Mouse (Mus musculus): Measurements from ENCODE around the gene Slc40a1. TPM values are rescaled to one million over a fixed set of nuclear protein-coding genes. Genes with fewer than 3 reads are reported as not detected.

Gene Slc40a1
- polyA plus RNA-seq, 1 experiment = 10.9 TPM

- H3K4me3 ChIP-seq (ENCODE audit: insufficient read depth, low read length) = no peak overlapping the region
- H3K4me1 ChIP-seq (ENCODE audit: control insufficient read depth, insufficient read depth, low read length) = no peaks in the 10 kb centered on the region
- no peak overlapping the region for H3K27ac ChIP-seq (ENCODE audit: insufficient read depth, low read length)
- no peak for TF ChIP-seq POLR2A (IDR thresholded peaks at IDR 0.05; ENCODE audit: extremely low read depth, insufficient read depth, low read length)
- no peak for TF ChIP-seq CTCF (IDR thresholded peaks at IDR 0.05; ENCODE audit: extremely low read depth, insufficient read depth, low read length)
These were observed 34.3 kb downstream of the Slc40a1 start for GRCm38 (mm10) chr1:45891986-45892385.

- Histone ChIP-seq H3K4me1 (ENCODE audit: control insufficient read depth, insufficient read depth, low read length) (no peaks in the 10 kb centered on the region), H3K4me3 (ENCODE audit: insufficient read depth, low read length) (no peak within 1 kb of the TSS), H3K27ac (ENCODE audit: insufficient read depth, low read length) (no peak within 1 kb of the TSS)
- TF ChIP-seq POLR2A (IDR thresholded peaks at IDR 0.05; ENCODE audit: extremely low read depth, insufficient read depth, low read length) (no peak), CTCF (IDR thresholded peaks at IDR 0.05; ENCODE audit: extremely low read depth, insufficient read depth, low read length) (no peak)
These were observed 36.1 kb downstream of the Slc40a1 start, which contains the start of gene Gm5269 for GRCm38 (mm10) chr1:45890173-45890572. Gm5269 (minus strand) TSS chr1:45890273.

GRCm38 (mm10) chr1:45886800-45887199 is 39.5 kb downstream of the Slc40a1 start:
- no peaks in the 10 kb centered on the region for H3K4me1 ChIP-seq (ENCODE audit: control insufficient read depth, insufficient read depth, low read length)
- H3K27ac ChIP-seq (ENCODE audit: insufficient read depth, low read length) = no peak overlapping the region
- no peak overlapping the region for H3K4me3 ChIP-seq (ENCODE audit: insufficient read depth, low read length)
- TF ChIP-seq POLR2A (IDR thresholded peaks at IDR 0.05; ENCODE audit: extremely low read depth, insufficient read depth, low read length) = no peak
- TF ChIP-seq CTCF (IDR thresholded peaks at IDR 0.05; ENCODE audit: extremely low read depth, insufficient read depth, low read length) = no peak

GRCm38 (mm10) chr1:45883378-45883777 is 42.9 kb downstream of the Slc40a1 start:
- TF ChIP-seq POLR2A (IDR thresholded peaks at IDR 0.05; ENCODE audit: extremely low read depth, insufficient read depth, low read length) (no peak), CTCF (IDR thresholded peaks at IDR 0.05; ENCODE audit: extremely low read depth, insufficient read depth, low read length) (no peak)
- H3K4me1 ChIP-seq (ENCODE audit: control insufficient read depth, insufficient read depth, low read length) = no peaks in the 10 kb centered on the region
- H3K4me3 ChIP-seq (ENCODE audit: insufficient read depth, low read length) = no peak overlapping the region
- no peak overlapping the region for H3K27ac ChIP-seq (ENCODE audit: insufficient read depth, low read length)

GRCm38 (mm10) chr1:45882076-45882475 is 44.2 kb downstream of the Slc40a1 start:
- H3K27ac ChIP-seq (ENCODE audit: insufficient read depth, low read length) = no peak overlapping the region
- TF ChIP-seq CTCF (IDR thresholded peaks at IDR 0.05; ENCODE audit: extremely low read depth, insufficient read depth, low read length) (no peak), POLR2A (IDR thresholded peaks at IDR 0.05; ENCODE audit: extremely low read depth, insufficient read depth, low read length) (no peak)
- no peak overlapping the region for H3K4me3 ChIP-seq (ENCODE audit: insufficient read depth, low read length)
- no peaks in the 10 kb centered on the region for H3K4me1 ChIP-seq (ENCODE audit: control insufficient read depth, insufficient read depth, low read length)

GRCm38 (mm10) chr1:45881228-45881832 is 45.0 kb downstream of the Slc40a1 start:
- TF ChIP-seq CTCF (IDR thresholded peaks at IDR 0.05; ENCODE audit: extremely low read depth, insufficient read depth, low read length) = no peak
- no peak for TF ChIP-seq POLR2A (IDR thresholded peaks at IDR 0.05; ENCODE audit: extremely low read depth, insufficient read depth, low read length)
- H3K4me1 ChIP-seq (ENCODE audit: control insufficient read depth, insufficient read depth, low read length) = no peaks in the 10 kb centered on the region
- no peak overlapping the region for H3K4me3 ChIP-seq (ENCODE audit: insufficient read depth, low read length)
- no peak overlapping the region for H3K27ac ChIP-seq (ENCODE audit: insufficient read depth, low read length)

GRCm38 (mm10) chr1:45877463-45877862 is 48.9 kb downstream of the Slc40a1 start:
- Histone ChIP-seq H3K4me1 (ENCODE audit: control insufficient read depth, insufficient read depth, low read length) (no peaks in the 10 kb centered on the region), H3K4me3 (ENCODE audit: insufficient read depth, low read length) (no peak overlapping the region), H3K27ac (ENCODE audit: insufficient read depth, low read length) (no peak overlapping the region)
- no peak for TF ChIP-seq CTCF (IDR thresholded peaks at IDR 0.05; ENCODE audit: extremely low read depth, insufficient read depth, low read length)
- no peak for TF ChIP-seq POLR2A (IDR thresholded peaks at IDR 0.05; ENCODE audit: extremely low read depth, insufficient read depth, low read length)

GRCm38 (mm10) chr1:45876450-45877198 is 49.7 kb downstream of the Slc40a1 start:
- no peak for TF ChIP-seq POLR2A (IDR thresholded peaks at IDR 0.05; ENCODE audit: extremely low read depth, insufficient read depth, low read length)
- no peak for TF ChIP-seq CTCF (IDR thresholded peaks at IDR 0.05; ENCODE audit: extremely low read depth, insufficient read depth, low read length)
- no peak overlapping the region for H3K4me3 ChIP-seq (ENCODE audit: insufficient read depth, low read length)
- H3K27ac ChIP-seq (ENCODE audit: insufficient read depth, low read length) = no peak overlapping the region
- H3K4me1 ChIP-seq (ENCODE audit: control insufficient read depth, insufficient read depth, low read length) = no peaks in the 10 kb centered on the region

- H3K27ac ChIP-seq (ENCODE audit: insufficient read depth, low read length) = no peak overlapping the region
- H3K4me1 ChIP-seq (ENCODE audit: control insufficient read depth, insufficient read depth, low read length) = no peaks in the 10 kb centered on the region
- no peak overlapping the region for H3K4me3 ChIP-seq (ENCODE audit: insufficient read depth, low read length)
- TF ChIP-seq POLR2A (IDR thresholded peaks at IDR 0.05; ENCODE audit: extremely low read depth, insufficient read depth, low read length) = no peak
- no peak for TF ChIP-seq CTCF (IDR thresholded peaks at IDR 0.05; ENCODE audit: extremely low read depth, insufficient read depth, low read length)
These were observed 50.7 kb downstream of the Slc40a1 start for GRCm38 (mm10) chr1:45875640-45876039.

GRCm38 (mm10) chr1:45873250-45873649 is 53.1 kb downstream of the Slc40a1 start:
- Histone ChIP-seq H3K4me3 (ENCODE audit: insufficient read depth, low read length) (no peak overlapping the region), H3K27ac (ENCODE audit: insufficient read depth, low read length) (no peak overlapping the region), H3K4me1 (ENCODE audit: control insufficient read depth, insufficient read depth, low read length) (no peaks in the 10 kb centered on the region)
- TF ChIP-seq CTCF (IDR thresholded peaks at IDR 0.05; ENCODE audit: extremely low read depth, insufficient read depth, low read length) = no peak
- TF ChIP-seq POLR2A (IDR thresholded peaks at IDR 0.05; ENCODE audit: extremely low read depth, insufficient read depth, low read length) = no peak

Measured in cortical plate, adult 2 months (tissue).